Mouse (Mus musculus): ENCODE results near the gene Uts2b. TPM values are rescaled to one million over a fixed set of nuclear protein-coding genes. Genes with fewer than 3 reads are reported as not detected.

Uts2b gene
- total and polyA plus RNA-seq, 3 experiments = not detected

GRCm38 (mm10) chr16:27416937-27417584, 47.0 kb upstream of the Uts2b start (continued):
- TF ChIP-seq KAT2A (conservative IDR thresholded peaks at IDR 0.05; ENCODE audit: low read depth, low read length) (no peak), POLR2A (IDR thresholded peaks at IDR 0.05; ENCODE audit: control insufficient read depth in 1 of 2, insufficient read depth in 1 of 2, low read depth in 1 of 2, low read length in 2 of 2, poor library complexity in 1 of 2) (no peak), UBTF (IDR thresholded peaks at IDR 0.05; ENCODE audit: borderline replicate concordance, insufficient read depth, low read depth, low read length) (no peak), ZMIZ1 (IDR thresholded peaks at IDR 0.05; ENCODE audit: low read depth, low read length) (no peak), TAL1 (IDR thresholded peaks at IDR 0.05; ENCODE audit: low read length) (peak; percentile 25; the same call in 1 of the 2 replicates), POLR2AphosphoS5 (IDR thresholded peaks at IDR 0.05; ENCODE audit: borderline replicate concordance, low read depth, low read length) (no peak), NELFE (IDR thresholded peaks at IDR 0.05; ENCODE audit: low read depth, low read length) (no peak), MAFK (IDR thresholded peaks at IDR 0.05; ENCODE audit: borderline replicate concordance, low read depth, low read length) (no peak), MAX (IDR thresholded peaks at IDR 0.05; ENCODE audit: low read length) (no peak), ELF1 (IDR thresholded peaks at IDR 0.05; ENCODE audit: low read depth, low read length) (no peak), MYB (IDR thresholded peaks at IDR 0.05; ENCODE audit: low read depth, low read length) (no peak), ZNF384 (IDR thresholded peaks at IDR 0.05; ENCODE audit: low read depth, low read length) (no peak), TCF12 (IDR thresholded peaks at IDR 0.05; ENCODE audit: low read depth, low read length) (peak; percentile 44), CHD2 (IDR thresholded peaks at IDR 0.05; ENCODE audit: low read length) (no peak), ZKSCAN1 (IDR thresholded peaks at IDR 0.05; ENCODE audit: low read depth, low read length) (no peak), NRF1 (IDR thresholded peaks at IDR 0.05; ENCODE audit: insufficient read depth, low read depth, low read length, poor library complexity, severe bottlenecking) (no peak), USF1 (IDR thresholded peaks at IDR 0.05; ENCODE audit: low read depth, low read length) (no peak), BHLHE40 (IDR thresholded peaks at IDR 0.05; ENCODE audit: borderline replicate concordance, low read depth, low read length) (0 out of 2 replicates have a peak, but pooled peaks have one; percentile 19), JUND (IDR thresholded peaks at IDR 0.05; ENCODE audit: low read depth, low read length) (no peak), MYC (IDR thresholded peaks at IDR 0.05; ENCODE audit: low read depth, low read length) (no peak)

DNA sequence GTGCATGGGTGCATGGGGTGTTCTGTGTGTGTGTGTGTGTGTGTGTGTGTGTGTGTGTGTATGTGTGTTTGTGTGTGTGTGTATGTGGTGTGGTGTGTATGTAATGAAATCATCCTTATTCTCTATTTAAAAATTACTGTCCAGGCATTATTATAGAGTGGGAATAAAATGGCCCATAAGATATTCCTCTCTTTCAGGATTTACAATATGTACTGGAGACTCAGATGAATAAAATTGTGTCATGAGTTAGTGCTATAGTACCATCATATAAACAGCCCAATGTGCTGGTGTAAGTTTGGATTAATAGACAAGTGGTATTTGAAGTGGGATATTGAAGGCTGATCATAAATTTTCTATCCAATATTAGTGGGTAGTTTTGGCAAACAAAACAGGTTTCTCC, 34.1 kb upstream of the Uts2b start:
- Histone ChIP-seq H3K79me2 (ENCODE audit: control insufficient read depth, insufficient read depth, low read length, poor library complexity) (peaks cover 7% of the 10 kb centered on the region; the same call in 1 of the 2 replicates), H3K4me1 (ENCODE audit: control insufficient read depth in 1 of 2, insufficient read depth in 2 of 2, low read length in 2 of 2) (peaks cover 3 to 7% of the 10 kb centered on the region in 2 experiments; a peak in 2 of 4 replicates), H3K9me3 (replicated peaks; ENCODE audit: insufficient read depth, low read length) (no peaks in the 10 kb centered on the region), H3K9ac (ENCODE audit: control insufficient read depth, low read depth, low read length, poor library complexity, severe bottlenecking) (no peak overlapping the region), H3K4me3 (ENCODE audit: control insufficient read depth in 1 of 2, insufficient read depth in 1 of 2, low read depth in 2 of 2, low read length in 2 of 2) (no peak overlapping the region), H3K36me3 (ENCODE audit: control insufficient read depth in 1 of 2, insufficient read depth in 2 of 2, low read length in 2 of 2) (peaks cover 0 to 24% of the 10 kb centered on the region in 2 experiments; a peak in 2 of 4 replicates), H3K27me3 (ENCODE audit: control insufficient read depth in 1 of 2, insufficient read depth in 2 of 2, low read length in 2 of 2) (no peaks in the 10 kb centered on the region), H3K27ac (ENCODE audit: control insufficient read depth, low read depth, low read length) (no peak overlapping the region)
- TF ChIP-seq TAL1 (IDR thresholded peaks at IDR 0.05; ENCODE audit: low read length) (no peak), USF2 (IDR thresholded peaks at IDR 0.05; ENCODE audit: borderline replicate concordance in 1 of 2, insufficient read depth in 1 of 2, low read depth in 1 of 2, low read length in 2 of 2) (no peak), USF1 (IDR thresholded peaks at IDR 0.05; ENCODE audit: low read depth, low read length) (no peak), SIN3A (IDR thresholded peaks at IDR 0.05; ENCODE audit: low read length) (no peak), KAT2A (conservative IDR thresholded peaks at IDR 0.05; ENCODE audit: low read depth, low read length) (no peak), CHD2 (IDR thresholded peaks at IDR 0.05; ENCODE audit: low read length) (no peak), ZMIZ1 (IDR thresholded peaks at IDR 0.05; ENCODE audit: low read depth, low read length) (no peak), ZC3H11A (IDR thresholded peaks at IDR 0.05; ENCODE audit: low read depth, low read length) (no peak), JUND (IDR thresholded peaks at IDR 0.05; ENCODE audit: low read depth, low read length) (no peak), SMC3 (IDR thresholded peaks at IDR 0.05; ENCODE audit: low read depth, low read length) (no peak), UBTF (IDR thresholded peaks at IDR 0.05; ENCODE audit: borderline replicate concordance, insufficient read depth, low read depth, low read length) (no peak), POLR2A (IDR thresholded peaks at IDR 0.05; ENCODE audit: control insufficient read depth in 1 of 2, insufficient read depth in 1 of 2, low read depth in 1 of 2, low read length in 2 of 2, poor library complexity in 1 of 2) (no peak), NELFE (IDR thresholded peaks at IDR 0.05; ENCODE audit: low read depth, low read length) (no peak), ETS1 (IDR thresholded peaks at IDR 0.05; ENCODE audit: low read depth, low read length) (no peak), MAFK (IDR thresholded peaks at IDR 0.05; ENCODE audit: borderline replicate concordance, low read depth, low read length) (no peak)
- no peak for DNase-seq (ENCODE audit: low read depth, low spot score)

Measured in MEL (cell line).